In the genomic region with DNA sequence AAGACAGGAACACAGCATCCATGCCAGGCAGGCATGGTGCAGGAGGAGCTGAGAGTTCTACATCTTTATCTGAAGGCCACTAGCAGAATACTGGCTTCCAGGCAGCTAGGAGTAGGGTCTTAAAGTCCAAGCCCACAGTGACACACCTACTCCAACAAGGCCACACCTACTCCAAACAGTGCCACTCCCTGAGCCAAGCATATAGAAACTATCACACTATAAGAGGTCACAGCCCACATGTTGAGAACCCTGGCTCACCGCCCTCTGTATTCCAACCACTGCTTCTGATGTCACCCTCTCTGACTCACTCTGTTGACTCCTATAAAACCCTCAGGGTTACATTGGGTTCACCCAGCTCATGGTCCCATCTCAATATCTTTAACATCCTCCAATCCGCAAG, we compare ENCODE assay signal across 31 mouse cellular contexts. TPM values are rescaled to one million over a fixed set of nuclear protein-coding genes. Genes with fewer than 3 reads are reported as not detected.
A peak's percentile ranks its signal among the peaks of the same experiment; 100 is the strongest.
DNase-seq lines count a peak whose midpoint lies in the region; ATAC-seq lines count a peak whose summit lies in the region.
"Had no signal": no experiment of that assay in that cellular context is flagged by ENCODE, and none has a peak within 500 bp of the region (broad histone marks: within the 10 kb centered on the region; RNA-seq: fewer than 3 reads in every experiment).

No protein-coding gene starts in this region.

- H3K9me3 ChIP-seq in stomach, embryonic 15.5 days = no peaks in the 10 kb centered on the region
- H3K9me3 ChIP-seq: embryonic facial prominence, embryonic 15.5 days; forebrain, embryonic 10.5 days; heart, embryonic 13.5 days; hindbrain, embryonic 15.5 days; limb, embryonic 10.5 days; megakaryocyte, embryonic 14.5 days; midbrain, embryonic 15.5 days had no signal

- WGBS in stomach, embryonic 15.5 days = 79% methylated on average over 2 of the region's 2 CpGs

- peaks cover 13% of the 10 kb centered on the region; the same call in 1 of the 2 replicates for H3K4me1 ChIP-seq in stomach, embryonic 15.5 days

- ATAC-seq in stomach, embryonic 15.5 days (ENCODE audit: insufficient read depth, low FRiP score, low read depth) = peak; percentile 56
- no peak for ATAC-seq in erythroblast, adult 5-6 weeks (replicated peaks; ENCODE audit: low FRiP score, poor library complexity, severe bottlenecking)
- ATAC-seq: liver, postnatal 0 days; midbrain, embryonic 15.5 days; Patski had no signal

- no peak overlapping the region for H3K9ac ChIP-seq in stomach, embryonic 15.5 days
- H3K9ac ChIP-seq: embryonic facial prominence, embryonic 15.5 days; heart, embryonic 13.5 days; hindbrain, embryonic 15.5 days; liver, postnatal 0 days; midbrain, embryonic 15.5 days had no signal

- no peak overlapping the region for H3K27ac ChIP-seq in stomach, embryonic 15.5 days
- H3K27ac ChIP-seq: embryonic facial prominence, embryonic 15.5 days; forebrain, embryonic 10.5 days; gastrocnemius, adult 2 months; heart, embryonic 13.5 days; hindbrain, embryonic 15.5 days; limb, embryonic 10.5 days; midbrain, embryonic 15.5 days had no signal

- DNase-seq in adrenal gland, postnatal 10 days = peak; percentile 20
- DNase-seq in adrenal gland, postnatal 4 days (ENCODE audit: low spot score in 2 of 2) = no peak
- peak; percentile 86 for DNase-seq in 3T3-L1 (ENCODE audit: low read depth, low spot score)
- DNase-seq in adrenal gland, postnatal 36 days = peak; percentile 59 to 68
- DNase-seq in right cerebral cortex, postnatal 4 days = no peak
- DNase-seq: cerebellum, postnatal 25 days; gastrocnemius, adult 2 months; kidney, adult 18-20 months; kidney, postnatal 10 days; layer of hippocampus, adult 9-11 months; liver, postnatal 0 days; lung, postnatal 14 days; right cerebral cortex, postnatal 25 days; thymus, postnatal 36 days had no signal

- no peak overlapping the region for H3K4me2 ChIP-seq in stomach, embryonic 15.5 days
- H3K4me2 ChIP-seq: embryonic facial prominence, embryonic 15.5 days; heart, embryonic 13.5 days; hindbrain, embryonic 15.5 days; midbrain, embryonic 15.5 days had no signal

- no peak overlapping the region for H3K4me3 ChIP-seq in stomach, embryonic 15.5 days (replicated peaks)
- H3K4me3 ChIP-seq: embryonic facial prominence, embryonic 15.5 days; forebrain, embryonic 10.5 days; gastrocnemius, adult 2 months; heart, embryonic 13.5 days; hindbrain, embryonic 15.5 days; limb, embryonic 10.5 days; midbrain, embryonic 15.5 days; myocyte had no signal

- H3K27me3 ChIP-seq in stomach, embryonic 15.5 days (replicated peaks) = no peaks in the 10 kb centered on the region
- H3K27me3 ChIP-seq: embryonic facial prominence, embryonic 15.5 days; heart, embryonic 13.5 days; hindbrain, embryonic 15.5 days; megakaryocyte, embryonic 14.5 days; midbrain, embryonic 15.5 days; Patski had no signal

- no peaks in the 10 kb centered on the region for H3K36me3 ChIP-seq in stomach, embryonic 15.5 days
- H3K36me3 ChIP-seq: embryonic facial prominence, embryonic 15.5 days; hindbrain, embryonic 15.5 days; limb, embryonic 10.5 days; midbrain, embryonic 15.5 days had no signal

RNA-seq across cellular contexts. Expression of a gene that starts 12.1 kb away (rescaled TPM):
- 10 to 100 TPM; 29.1 to 32.4 TPM for total RNA-seq in adrenal gland, postnatal 10 days (2021)
- 10 to 100 TPM; 33.8 to 37.2 TPM for total RNA-seq in adrenal gland, postnatal 4 days (2021)
- 10 to 100 TPM; 48.8 to 52.4 TPM for total RNA-seq in adrenal gland, postnatal 36 days (2021)
- 18.9 and 20.5 TPM in 2 replicates for polyA plus RNA-seq in stomach, embryonic 15.5 days (2015; fragmentation: Nextera tagmentation; extraction: Ambion mirVana)
- not detected in 2 replicates for total RNA-seq in erythroblast, adult 5-6 weeks (2015; ENCODE audit: low replicate concordance)
- total RNA-seq in erythroblast, adult 5-6 weeks (2017; ENCODE audit: low replicate concordance) = 0.43 TPM in 1 of 2 replicates, not detected in the other

RNA-seq across cellular contexts. Expression of a gene that starts 29.4 kb away (rescaled TPM):
- total RNA-seq in adrenal gland, postnatal 10 days (2021) = under 1 TPM in 1 of 2 experiments, not detected in 1; 0.33 TPM
- under 1 TPM in 1 of 2 experiments, not detected in 1; 0.25 TPM for total RNA-seq in adrenal gland, postnatal 4 days (2021)
- under 1 TPM in 1 of 2 experiments, not detected in 1; 0.83 TPM for total RNA-seq in adrenal gland, postnatal 36 days (2021)
- not detected in 2 replicates for polyA plus RNA-seq in stomach, embryonic 15.5 days (2015; fragmentation: Nextera tagmentation; extraction: Ambion mirVana)
- total RNA-seq in erythroblast, adult 5-6 weeks (2015; ENCODE audit: low replicate concordance) = not detected in 2 replicates
- not detected in 2 replicates for total RNA-seq in erythroblast, adult 5-6 weeks (2017; ENCODE audit: low replicate concordance)
- total RNA-seq: gastrocnemius, adult 2 months; granulocyte monocyte progenitor cell, adult 5-6 weeks; heart, postnatal 25 days; liver, adult 2 months had no signal
- polyA plus RNA-seq: C2C12; embryonic facial prominence, embryonic 15.5 days; forebrain, embryonic 10.5 days; heart, embryonic 13.5 days; hindbrain, embryonic 15.5 days; limb, embryonic 10.5 days; liver, adult 2 months; liver, postnatal 0 days; midbrain, embryonic 15.5 days; myocyte; neural tube, embryonic 14.5 days; testis, adult 2 months had no signal

Comparison
In these comparisons a context has a peak if more than half of its experiments do, and no peak if none do; other contexts are left out.
1. DNase-seq: peak in adrenal gland, postnatal 10 days (single experiment), 3T3-L1 (single experiment) and adrenal gland, postnatal 36 days (2 of 2); none in adrenal gland, postnatal 4 days (0 of 2) and right cerebral cortex, postnatal 4 days (single experiment).
2. RNA of a gene that starts 12.1 kb away (total RNA-seq): 48.8 to 52.4 TPM in adrenal gland, postnatal 36 days, 33.8 to 37.2 TPM in adrenal gland, postnatal 4 days and 29.1 to 32.4 TPM in adrenal gland, postnatal 10 days; 0.43 TPM in erythroblast, adult 5-6 weeks; every median in the first group is over 10 times any median in the second.